ENCODE assay signal across 23 mouse cellular contexts in the genomic region with DNA sequence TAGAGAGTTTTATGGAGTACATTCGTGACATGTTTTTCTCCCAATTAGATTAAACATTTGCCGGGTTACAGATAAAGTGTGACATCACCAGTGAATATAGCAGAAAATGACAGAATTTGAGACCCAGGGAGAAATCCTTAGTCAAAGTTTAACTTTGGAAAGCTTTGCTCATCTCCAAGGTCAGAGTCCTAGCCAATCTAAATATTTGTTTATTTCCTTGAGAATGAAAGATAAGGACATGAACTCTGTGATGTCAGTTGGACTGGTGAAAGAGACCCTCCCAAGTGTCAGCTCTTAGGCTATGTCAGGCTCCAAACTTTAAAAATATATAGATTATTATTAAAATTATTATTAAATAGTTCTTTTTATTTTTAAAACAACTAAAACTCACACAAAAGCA. TPM values are rescaled to one million over a fixed set of nuclear protein-coding genes. Genes with fewer than 3 reads are reported as not detected.
DNase-seq lines count a peak whose midpoint lies in the region; ATAC-seq and TF ChIP-seq lines count a peak whose summit lies in the region.
"Had no signal": no experiment of that assay in that cellular context is flagged by ENCODE, and none has a peak within 500 bp of the region (broad histone marks: within the 10 kb centered on the region; RNA-seq: fewer than 3 reads in every experiment).

No protein-coding gene starts in this region.

- H3K4me2 ChIP-seq in kidney, embryonic 15.5 days = no peak overlapping the region
- no peak overlapping the region for H3K4me2 ChIP-seq in midbrain, postnatal 0 days (ENCODE audit: low read depth, low read length, poor library complexity, severe bottlenecking)
- no peak overlapping the region for H3K4me2 ChIP-seq in liver, embryonic 16.5 days (ENCODE audit: low read depth, low read length)
- H3K4me2 ChIP-seq: forebrain, embryonic 13.5 days; heart, embryonic 15.5 days; hindbrain, embryonic 13.5 days; liver, embryonic 13.5 days; lung, embryonic 15.5 days; midbrain, embryonic 12.5 days; neural tube, embryonic 13.5 days had no signal

- WGBS in kidney, embryonic 15.5 days = 66% methylated on average over 2 of the region's 2 CpGs
- WGBS in midbrain, postnatal 0 days = 76% methylated on average over 2 of the region's 2 CpGs
- 91% methylated on average over 2 of the region's 2 CpGs for WGBS in midbrain, embryonic 10.5 days
- WGBS in liver, embryonic 16.5 days (ENCODE audit: insufficient replicate concordance) = 48% methylated on average over 2 of the region's 2 CpGs

- H3K36me3 ChIP-seq in kidney, embryonic 15.5 days = no peaks in the 10 kb centered on the region
- no peaks in the 10 kb centered on the region for H3K36me3 ChIP-seq in midbrain, postnatal 0 days (ENCODE audit: insufficient read depth, low read length)
- H3K36me3 ChIP-seq in midbrain, embryonic 10.5 days = no peaks in the 10 kb centered on the region
- no peaks in the 10 kb centered on the region for H3K36me3 ChIP-seq in liver, embryonic 16.5 days (ENCODE audit: control insufficient read depth, insufficient read depth)
- H3K36me3 ChIP-seq: heart, embryonic 10.5 days; heart, embryonic 15.5 days; hindbrain, embryonic 13.5 days; liver, embryonic 13.5 days; lung, embryonic 15.5 days; midbrain, embryonic 12.5 days; neural tube, embryonic 13.5 days had no signal

- no peak overlapping the region for H3K27ac ChIP-seq in kidney, embryonic 15.5 days
- H3K27ac ChIP-seq in midbrain, postnatal 0 days (ENCODE audit: low read depth, low read length) = 0 out of 2 replicates have a peak overlapping the region, but pooled peaks have one; percentile 71
- no peak overlapping the region for H3K27ac ChIP-seq in midbrain, embryonic 10.5 days (replicated peaks)
- H3K27ac ChIP-seq in liver, embryonic 16.5 days (ENCODE audit: low read length) = no peak overlapping the region
- H3K27ac ChIP-seq: forebrain, embryonic 13.5 days; heart, embryonic 10.5 days; liver, embryonic 13.5 days; lung, embryonic 15.5 days had no signal

- peak; percentile 7 for DNase-seq in kidney, adult 9 months
- no peak for DNase-seq in midbrain, postnatal 0 days (ENCODE audit: low spot score)
- no peak for DNase-seq in midbrain, embryonic 10.5 days (ENCODE audit: low spot score)
- DNase-seq in left cerebral cortex, postnatal 10 days (ENCODE audit: extremely low spot score in 1 of 2, low spot score in 2 of 2) = no peak
- DNase-seq: adrenal gland, adult 8-10 months; B cell, adult 2 months; cerebellum, adult 2 months; cerebellum, postnatal 14 days; gastrocnemius, postnatal 25 days; kidney, adult 18-20 months; kidney, postnatal 10 days; layer of hippocampus, adult 9-11 months; liver, embryonic 13.5 days; lung, postnatal 36 days had no signal

- H3K27me3 ChIP-seq in kidney, embryonic 15.5 days = no peaks in the 10 kb centered on the region
- H3K27me3 ChIP-seq in midbrain, postnatal 0 days (ENCODE audit: insufficient read depth, low read length) = no peaks in the 10 kb centered on the region
- H3K27me3 ChIP-seq in midbrain, embryonic 10.5 days (ENCODE audit: low read depth, poor library complexity, severe bottlenecking) = no peaks in the 10 kb centered on the region
- no peaks in the 10 kb centered on the region for H3K27me3 ChIP-seq in liver, embryonic 16.5 days (ENCODE audit: control insufficient read depth, insufficient read depth, low read depth, low read length)
- H3K27me3 ChIP-seq: forebrain, embryonic 13.5 days; heart, embryonic 15.5 days; hindbrain, embryonic 13.5 days; liver, embryonic 13.5 days; lung, embryonic 15.5 days; midbrain, embryonic 12.5 days; neural tube, embryonic 13.5 days had no signal

- no peak overlapping the region for H3K9ac ChIP-seq in kidney, embryonic 15.5 days
- H3K9ac ChIP-seq in midbrain, postnatal 0 days (replicated peaks; ENCODE audit: low read length, poor library complexity, severe bottlenecking) = no peak overlapping the region
- no peak overlapping the region for H3K9ac ChIP-seq in liver, embryonic 16.5 days (ENCODE audit: low read depth, low read length)
- H3K9ac ChIP-seq: forebrain, embryonic 13.5 days; heart, embryonic 15.5 days; hindbrain, embryonic 13.5 days; liver, embryonic 13.5 days; lung, embryonic 15.5 days; midbrain, embryonic 12.5 days; neural tube, embryonic 13.5 days had no signal

- no peaks in the 10 kb centered on the region for H3K9me3 ChIP-seq in kidney, embryonic 15.5 days (replicated peaks)
- H3K9me3 ChIP-seq in midbrain, postnatal 0 days (ENCODE audit: low read length) = no peaks in the 10 kb centered on the region
- H3K9me3 ChIP-seq in midbrain, embryonic 10.5 days (replicated peaks) = no peaks in the 10 kb centered on the region
- H3K9me3 ChIP-seq in liver, embryonic 16.5 days (replicated peaks; ENCODE audit: control insufficient read depth, low read length) = no peaks in the 10 kb centered on the region
- H3K9me3 ChIP-seq: forebrain, embryonic 13.5 days; heart, embryonic 10.5 days; heart, embryonic 15.5 days; hindbrain, embryonic 13.5 days; liver, embryonic 13.5 days; lung, embryonic 15.5 days; midbrain, embryonic 12.5 days; neural tube, embryonic 13.5 days had no signal

- no peak for ATAC-seq in kidney, embryonic 15.5 days (replicated peaks; ENCODE audit: low FRiP score)
- ATAC-seq in midbrain, postnatal 0 days (ENCODE audit: low FRiP score) = no peak
- ATAC-seq in liver, embryonic 16.5 days (ENCODE audit: low read depth) = 0 out of 2 replicates have a peak, but pooled peaks have one; percentile 37
- ATAC-seq: forebrain, embryonic 13.5 days had no signal

- no peak for TF ChIP-seq CTCF in midbrain, postnatal 0 days (IDR thresholded peaks at IDR 0.05)

- intact Hi-C loops in left cerebral cortex, postnatal 10 days (cut with DNase I) = no loop called here

- no peak overlapping the region for H3K4me3 ChIP-seq in kidney, embryonic 15.5 days (replicated peaks)
- no peak overlapping the region for H3K4me3 ChIP-seq in midbrain, postnatal 0 days (ENCODE audit: low read depth, low read length)
- no peak overlapping the region for H3K4me3 ChIP-seq in midbrain, embryonic 10.5 days
- no peak overlapping the region for H3K4me3 ChIP-seq in liver, embryonic 16.5 days (ENCODE audit: low read depth, low read length)
- H3K4me3 ChIP-seq: forebrain, embryonic 13.5 days; heart, embryonic 10.5 days; heart, embryonic 15.5 days; hindbrain, embryonic 13.5 days; liver, embryonic 13.5 days; lung, embryonic 15.5 days; midbrain, embryonic 12.5 days; neural tube, embryonic 13.5 days had no signal

- H3K4me1 ChIP-seq in kidney, embryonic 15.5 days = peaks cover 13% of the 10 kb centered on the region
- H3K4me1 ChIP-seq in midbrain, postnatal 0 days (ENCODE audit: insufficient read depth, low read length) = peaks cover 6% of the 10 kb centered on the region; the same call in 1 of the 2 replicates
- peaks cover 36% of the 10 kb centered on the region for H3K4me1 ChIP-seq in midbrain, embryonic 10.5 days
- no peaks in the 10 kb centered on the region for H3K4me1 ChIP-seq in liver, embryonic 16.5 days (ENCODE audit: control insufficient read depth, low read depth, low read length)
- H3K4me1 ChIP-seq: heart, embryonic 10.5 days; heart, embryonic 15.5 days had no signal

RNA-seq across cellular contexts. Expression of a gene that starts 39.8 kb away (rescaled TPM):
- polyA plus RNA-seq in kidney, embryonic 15.5 days (2015; fragmentation: Nextera tagmentation; extraction: Ambion mirVana) = 5.8 and 6.8 TPM in 2 replicates
- 1.5 and 1.6 TPM in 2 replicates for total RNA-seq in midbrain, postnatal 0 days (2014; rRNA removed)
- polyA plus RNA-seq in midbrain, postnatal 0 days (2015; fragmentation: Nextera tagmentation; extraction: Ambion mirVana) = 1.8 and 3.2 TPM in 2 replicates
- polyA plus RNA-seq in midbrain, embryonic 10.5 days (2016; fragmentation: Nextera tagmentation; extraction: Ambion mirVana) = 3.5 and 4.0 TPM in 2 replicates
- polyA plus RNA-seq in liver, embryonic 16.5 days (2015; fragmentation: Nextera tagmentation; extraction: Ambion mirVana) = 5.5 and 5.6 TPM in 2 replicates
- total RNA-seq in left cerebral cortex, postnatal 10 days (2021) = 10 to 100 TPM; 87.3 to 93.7 TPM
